Mouse (Mus musculus): Measurements from ENCODE around the gene Gadl1. TPM values are rescaled to one million over a fixed set of nuclear protein-coding genes. Genes with fewer than 3 reads are reported as not detected.

Gadl1 gene
- total and polyA plus RNA-seq, 3 experiments, result 0.06 to 0.08 TPM; not detected in 1

- TF ChIP-seq ZMIZ1 (IDR thresholded peaks at IDR 0.05; ENCODE audit: low read depth, low read length) (no peak), USF1 (IDR thresholded peaks at IDR 0.05; ENCODE audit: low read depth, low read length) (no peak), NELFE (IDR thresholded peaks at IDR 0.05; ENCODE audit: low read depth, low read length) (no peak), UBTF (IDR thresholded peaks at IDR 0.05; ENCODE audit: borderline replicate concordance, insufficient read depth, low read depth, low read length) (no peak), SIN3A (IDR thresholded peaks at IDR 0.05; ENCODE audit: low read length) (no peak), RCOR1 (IDR thresholded peaks at IDR 0.05; ENCODE audit: low read depth, low read length) (no peak), TAL1 (IDR thresholded peaks at IDR 0.05; ENCODE audit: low read length) (no peak), POLR2AphosphoS2 (IDR thresholded peaks at IDR 0.05; ENCODE audit: low read length) (no peak), TCF12 (IDR thresholded peaks at IDR 0.05; ENCODE audit: low read depth, low read length) (no peak), ZKSCAN1 (IDR thresholded peaks at IDR 0.05; ENCODE audit: low read depth, low read length) (no peak), MAZ (IDR thresholded peaks at IDR 0.05; ENCODE audit: low read depth, low read length) (no peak), POLR2AphosphoS5 (IDR thresholded peaks at IDR 0.05; ENCODE audit: borderline replicate concordance, low read depth, low read length) (no peak), CHD2 (IDR thresholded peaks at IDR 0.05; ENCODE audit: low read length) (no peak), HCFC1 (IDR thresholded peaks at IDR 0.05; ENCODE audit: low read depth, low read length) (no peak), ZC3H11A (IDR thresholded peaks at IDR 0.05; ENCODE audit: low read depth, low read length) (no peak), SMC3 (IDR thresholded peaks at IDR 0.05; ENCODE audit: low read depth, low read length) (no peak)
- DNase-seq (ENCODE audit: low read depth, low spot score), result no peak
- H3K27ac ChIP-seq (ENCODE audit: control insufficient read depth, low read depth, low read length), result no peak overlapping the region
These were observed 930 bp upstream of the Gadl1 start for GRCm38 (mm10) chr9:115908325-115908724.

GRCm38 (mm10) chr9:115914006-115914405 lies 4.8 kb downstream of the Gadl1 start:
- H3K9ac ChIP-seq (ENCODE audit: control insufficient read depth, low read depth, low read length, poor library complexity, severe bottlenecking), result no peak overlapping the region
- no peak for DNase-seq (ENCODE audit: low read depth, low spot score)
- TF ChIP-seq EP300 (IDR thresholded peaks at IDR 0.05; ENCODE audit: low read depth in 1 of 2, low read length in 2 of 2), result no peak
- TF ChIP-seq CHD1 (IDR thresholded peaks at IDR 0.05; ENCODE audit: low read depth, low read length), result no peak
- no peak for TF ChIP-seq ZC3H11A (IDR thresholded peaks at IDR 0.05; ENCODE audit: low read depth, low read length)
- TF ChIP-seq NRF1 (IDR thresholded peaks at IDR 0.05; ENCODE audit: insufficient read depth, low read depth, low read length, poor library complexity, severe bottlenecking), result no peak
- TF ChIP-seq RCOR1 (IDR thresholded peaks at IDR 0.05; ENCODE audit: low read depth, low read length), result no peak
- no peak for TF ChIP-seq MAZ (IDR thresholded peaks at IDR 0.05; ENCODE audit: low read depth, low read length)
- no peak for TF ChIP-seq ZMIZ1 (IDR thresholded peaks at IDR 0.05; ENCODE audit: low read depth, low read length)
- TF ChIP-seq ELF1 (IDR thresholded peaks at IDR 0.05; ENCODE audit: low read depth, low read length), result no peak
- no peak for TF ChIP-seq TBP (IDR thresholded peaks at IDR 0.05; ENCODE audit: low read depth, low read length)
- TF ChIP-seq ETS1 (IDR thresholded peaks at IDR 0.05; ENCODE audit: low read depth, low read length), result no peak
- no peak for TF ChIP-seq JUND (IDR thresholded peaks at IDR 0.05; ENCODE audit: low read depth, low read length)
- TF ChIP-seq MAFK (IDR thresholded peaks at IDR 0.05; ENCODE audit: borderline replicate concordance, low read depth, low read length), result no peak
- no peak for TF ChIP-seq BHLHE40 (IDR thresholded peaks at IDR 0.05; ENCODE audit: borderline replicate concordance, low read depth, low read length)
- TF ChIP-seq GATA1 (IDR thresholded peaks at IDR 0.05; ENCODE audit: low read depth, low read length), result no peak
- TF ChIP-seq CTCF (IDR thresholded peaks at IDR 0.05 in 2 of 3, conservative IDR thresholded peaks at IDR 0.05 in 1 of 3; ENCODE audit: control insufficient read depth in 1 of 3, insufficient read depth in 1 of 3, low read depth in 2 of 3, low read length in 3 of 3, poor library complexity in 1 of 3, severe bottlenecking in 1 of 3), result no peak
- no peaks in the 10 kb centered on the region for H3K4me1 ChIP-seq (ENCODE audit: control insufficient read depth in 1 of 2, insufficient read depth in 2 of 2, low read length in 2 of 2)
- H3K27me3 ChIP-seq (ENCODE audit: control insufficient read depth in 1 of 2, insufficient read depth in 2 of 2, low read length in 2 of 2), result no peaks in the 10 kb centered on the region
- no peaks in the 10 kb centered on the region for H3K79me2 ChIP-seq (ENCODE audit: control insufficient read depth, insufficient read depth, low read length, poor library complexity)
- H3K36me3 ChIP-seq (ENCODE audit: control insufficient read depth in 1 of 2, insufficient read depth in 2 of 2, low read length in 2 of 2), result no peaks in the 10 kb centered on the region
- H3K4me3 ChIP-seq (ENCODE audit: control insufficient read depth in 1 of 2, insufficient read depth in 1 of 2, low read depth in 2 of 2, low read length in 2 of 2), result no peak overlapping the region
- H3K9me3 ChIP-seq (replicated peaks; ENCODE audit: insufficient read depth, low read length), result no peaks in the 10 kb centered on the region
- H3K27ac ChIP-seq (ENCODE audit: control insufficient read depth, low read depth, low read length), result no peak overlapping the region

More at GRCm38 (mm10) chr9:115908325-115908724, 930 bp upstream of the Gadl1 start:
- Histone ChIP-seq H3K4me3 (ENCODE audit: control insufficient read depth in 1 of 2, insufficient read depth in 1 of 2, low read depth in 2 of 2, low read length in 2 of 2) (no peak overlapping the region), H3K4me1 (ENCODE audit: control insufficient read depth in 1 of 2, insufficient read depth in 2 of 2, low read length in 2 of 2) (no peaks in the 10 kb centered on the region), H3K36me3 (ENCODE audit: control insufficient read depth in 1 of 2, insufficient read depth in 2 of 2, low read length in 2 of 2) (no peaks in the 10 kb centered on the region), H3K9ac (ENCODE audit: control insufficient read depth, low read depth, low read length, poor library complexity, severe bottlenecking) (no peak overlapping the region), H3K27me3 (ENCODE audit: control insufficient read depth in 1 of 2, insufficient read depth in 2 of 2, low read length in 2 of 2) (no peaks in the 10 kb centered on the region), H3K79me2 (ENCODE audit: control insufficient read depth, insufficient read depth, low read length, poor library complexity) (no peaks in the 10 kb centered on the region), H3K9me3 (replicated peaks; ENCODE audit: insufficient read depth, low read length) (no peaks in the 10 kb centered on the region)
